Mouse (Mus musculus) bone marrow, adult 2 months (tissue): ENCODE measurements around the gene Ccdc185. TPM values are rescaled to one million over a fixed set of nuclear protein-coding genes. Genes with fewer than 3 reads are reported as not detected.

ENCODE experiments used
- H3K27ac ChIP-seq: fragments of 200-500 bp; 2 replicates; pipeline ENCODE4 v1.5.1; 2012; ENCODE audit warnings: low read depth, mild to moderate bottlenecking, control low read depth, inconsistent platforms, low read length; ENCODE audit not compliant: control insufficient read depth, poor library complexity, insufficient read depth
- H3K4me1 ChIP-seq: fragments of 200-500 bp; 2 replicates; pipeline ENCODE4 v1.6.1; 2011; ENCODE audit warnings: low read length; ENCODE audit not compliant: control insufficient read depth, insufficient read depth
- H3K4me3 ChIP-seq: fragments of 200-500 bp; replicated peaks from 2 replicates; pipeline ENCODE3; 2011; ENCODE audit warnings: mild to moderate bottlenecking, low read depth, low read length, control low read depth; ENCODE audit not compliant: control insufficient read depth
- CTCF ChIP-seq: fragments of 200-500 bp; IDR thresholded peaks from 2 replicates; pipeline ENCODE4 v1.5.1; 2011; ENCODE audit warnings: low read length, control low read depth; ENCODE audit not compliant: control insufficient read depth, insufficient read depth
- POLR2A ChIP-seq: fragments of 200-500 bp; IDR thresholded peaks from 2 replicates; pipeline ENCODE4 v1.6.1; 2011; ENCODE audit warnings: low read depth, mild to moderate bottlenecking, control low read depth, low read length, borderline replicate concordance; ENCODE audit not compliant: control insufficient read depth
- WGBS: fragments of 180-500 bp; shearing (Covaris S2); methylation state at CpG from one replicate; pipeline ENCODE4 v1.1.7; 2018; 5-methylcytosine and 5-hydroxymethylcytosine counted together
- polyA plus RNA-seq: library from polyadenylated mRNA; stranded (reverse); fragments of >200 nt; gene quantifications from 2 replicates; pipeline ENCODE4 v1.2.4, GENCODE M21; 2011; ENCODE audit warnings: low replicate concordance; ENCODE audit not compliant: missing spikeins, insufficient read depth, insufficient read length

Ccdc185 gene
- polyA plus RNA-seq, 1 experiment = not detected

GRCm38 (mm10) chr1:182754865-182755264 lies 5.9 kb upstream of the Ccdc185 start:
- no peak overlapping the region for H3K27ac ChIP-seq
- 49% methylated on average over 5 of the region's 5 CpGs for WGBS
- H3K4me3 ChIP-seq = no peak overlapping the region
- no peak for TF ChIP-seq POLR2A
- no peak for TF ChIP-seq CTCF
- no peaks in the 10 kb centered on the region for H3K4me1 ChIP-seq

GRCm38 (mm10) chr1:182753694-182754093 lies 4.7 kb upstream of the Ccdc185 start:
- 77% methylated on average over 8 of the region's 8 CpGs for WGBS
- H3K4me3 ChIP-seq = no peak overlapping the region
- H3K27ac ChIP-seq = no peak overlapping the region
- TF ChIP-seq CTCF (no peak), POLR2A (no peak)
- H3K4me1 ChIP-seq = no peaks in the 10 kb centered on the region

- no peak overlapping the region; the same call in 1 of the 2 replicates for H3K27ac ChIP-seq
- H3K4me1 ChIP-seq = no peaks in the 10 kb centered on the region
- TF ChIP-seq POLR2A (no peak), CTCF (no peak)
- 84% methylated on average over 8 of the region's 8 CpGs for WGBS
- no peak overlapping the region for H3K4me3 ChIP-seq
These were observed 2.3 kb upstream of the Ccdc185 start for GRCm38 (mm10) chr1:182751301-182751700.

GRCm38 (mm10) chr1:182747834-182748233 lies 1.1 kb downstream of the Ccdc185 start:
- Histone ChIP-seq H3K27ac (no peak overlapping the region; the same call in 1 of the 2 replicates), H3K4me1 (no peaks in the 10 kb centered on the region), H3K4me3 (no peak overlapping the region)
- no peak for TF ChIP-seq POLR2A
- TF ChIP-seq CTCF = no peak
- 87% methylated on average over 17 of the region's 17 CpGs for WGBS

- no peak overlapping the region for H3K4me3 ChIP-seq
- TF ChIP-seq CTCF (no peak), POLR2A (no peak)
- no peak overlapping the region for H3K27ac ChIP-seq
- H3K4me1 ChIP-seq = no peaks in the 10 kb centered on the region
- WGBS = 87% methylated on average over 9 of the region's 9 CpGs
These were observed 1.9 kb downstream of the Ccdc185 start for GRCm38 (mm10) chr1:182747081-182747480.

GRCm38 (mm10) chr1:182735891-182736290 lies 13.1 kb downstream of the Ccdc185 start:
- TF ChIP-seq POLR2A = no peak
- no peak for TF ChIP-seq CTCF
- Histone ChIP-seq H3K27ac (no peak overlapping the region), H3K4me1 (no peaks in the 10 kb centered on the region), H3K4me3 (no peak overlapping the region)
- WGBS = 71% methylated on average over 4 of the region's 4 CpGs

- no peak for TF ChIP-seq CTCF
- TF ChIP-seq POLR2A = no peak
- 4% methylated on average over 7 of the region's 7 CpGs for WGBS
- Histone ChIP-seq H3K27ac (no peak overlapping the region), H3K4me3 (no peak overlapping the region), H3K4me1 (no peaks in the 10 kb centered on the region)
These were observed 16.3 kb downstream of the Ccdc185 start for GRCm38 (mm10) chr1:182732695-182733094.

- WGBS = 79% methylated on average over 9 of the region's 9 CpGs
These were observed 20.0 kb downstream of the Ccdc185 start for GRCm38 (mm10) chr1:182729002-182729401.

GRCm38 (mm10) chr1:182727541-182727940 lies 21.4 kb downstream of the Ccdc185 start:
- WGBS = 84% methylated on average over 12 of the region's 12 CpGs
- Histone ChIP-seq H3K4me3 (no peak overlapping the region), H3K4me1 (no peaks in the 10 kb centered on the region), H3K27ac (no peak overlapping the region)
- TF ChIP-seq POLR2A (no peak), CTCF (no peak)

More at GRCm38 (mm10) chr1:182729002-182729401, 20.0 kb downstream of the Ccdc185 start:
- no peak overlapping the region for H3K4me3 ChIP-seq
- H3K27ac ChIP-seq = no peak overlapping the region
- TF ChIP-seq POLR2A = no peak
- no peak for TF ChIP-seq CTCF
- no peaks in the 10 kb centered on the region for H3K4me1 ChIP-seq
